Mouse (Mus musculus) gastrocnemius, postnatal 10 days (tissue): ENCODE measurements around the gene Pdia5. TPM values are rescaled to one million over a fixed set of nuclear protein-coding genes. Genes with fewer than 3 reads are reported as not detected.
A peak's percentile ranks its signal among the peaks of the same experiment; 100 is the strongest.

Source experiments
- DNase-seq: peaks from one replicate; pipeline ENCODE4 v3.0.0; 2021; ENCODE audit warnings: mixed read lengths
- total RNA-seq, 2 experiments: library from RNA; stranded (reverse); gene quantifications; 2 replicates each; pipeline ENCODE4 v1.2.3; 2021

Pdia5 gene
- total RNA-seq, 2 experiments from 2014 or later: 7.5 to 12.4 TPM

- no peak for DNase-seq
Observed at GRCm38 (mm10) chr16:35484526-35485233, 6.0 kb downstream of the Pdia5 start.

GRCm38 (mm10) chr16:35484105-35484504 is 6.6 kb downstream of the Pdia5 start:
- no peak for DNase-seq

GRCm38 (mm10) chr16:35479301-35479700 is 11.4 kb downstream of the Pdia5 start:
- no peak for DNase-seq

- DNase-seq: no peak
Observed at GRCm38 (mm10) chr16:35477273-35477672, 13.4 kb downstream of the Pdia5 start.

- no peak for DNase-seq
Observed at GRCm38 (mm10) chr16:35472569-35473275, 18.0 kb downstream of the Pdia5 start.

- DNase-seq: no peak
Observed at GRCm38 (mm10) chr16:35471841-35472568, 18.7 kb downstream of the Pdia5 start.

GRCm38 (mm10) chr16:35470983-35471382 is 19.7 kb downstream of the Pdia5 start:
- DNase-seq: no peak

- DNase-seq: no peak
Observed at GRCm38 (mm10) chr16:35470096-35470495, 20.6 kb downstream of the Pdia5 start.

GRCm38 (mm10) chr16:35469016-35469415 is 21.7 kb downstream of the Pdia5 start:
- DNase-seq: no peak

GRCm38 (mm10) chr16:35467044-35467443 is 23.6 kb downstream of the Pdia5 start:
- DNase-seq: no peak

GRCm38 (mm10) chr16:35465808-35466351 is 24.8 kb downstream of the Pdia5 start:
- peak; percentile 17 for DNase-seq

- no peak for DNase-seq
Observed at GRCm38 (mm10) chr16:35464686-35465308, 25.9 kb downstream of the Pdia5 start.

- DNase-seq: no peak
Observed at GRCm38 (mm10) chr16:35463708-35464107, 27.0 kb downstream of the Pdia5 start.

- no peak for DNase-seq
Observed at GRCm38 (mm10) chr16:35462955-35463354, 27.7 kb downstream of the Pdia5 start.

- no peak for DNase-seq
Observed at GRCm38 (mm10) chr16:35459584-35459983, 31.1 kb downstream of the Pdia5 start.

- no peak for DNase-seq
Observed at GRCm38 (mm10) chr16:35458297-35458696, 32.4 kb downstream of the Pdia5 start.

- DNase-seq: no peak
Observed at GRCm38 (mm10) chr16:35457488-35457887, 33.2 kb downstream of the Pdia5 start.

GRCm38 (mm10) chr16:35457011-35457419 is 33.7 kb downstream of the Pdia5 start:
- DNase-seq: no peak

- DNase-seq: no peak
Observed at GRCm38 (mm10) chr16:35456305-35456704, 34.4 kb downstream of the Pdia5 start.

- DNase-seq: no peak
Observed at GRCm38 (mm10) chr16:35455822-35456221, 34.9 kb downstream of the Pdia5 start.

- DNase-seq: no peak
Observed at GRCm38 (mm10) chr16:35450018-35450630, 40.5 kb downstream of the Pdia5 start.

- no peak for DNase-seq
Observed at GRCm38 (mm10) chr16:35442026-35442415, 48.7 kb downstream of the Pdia5 start.
